In the genomic region with DNA sequence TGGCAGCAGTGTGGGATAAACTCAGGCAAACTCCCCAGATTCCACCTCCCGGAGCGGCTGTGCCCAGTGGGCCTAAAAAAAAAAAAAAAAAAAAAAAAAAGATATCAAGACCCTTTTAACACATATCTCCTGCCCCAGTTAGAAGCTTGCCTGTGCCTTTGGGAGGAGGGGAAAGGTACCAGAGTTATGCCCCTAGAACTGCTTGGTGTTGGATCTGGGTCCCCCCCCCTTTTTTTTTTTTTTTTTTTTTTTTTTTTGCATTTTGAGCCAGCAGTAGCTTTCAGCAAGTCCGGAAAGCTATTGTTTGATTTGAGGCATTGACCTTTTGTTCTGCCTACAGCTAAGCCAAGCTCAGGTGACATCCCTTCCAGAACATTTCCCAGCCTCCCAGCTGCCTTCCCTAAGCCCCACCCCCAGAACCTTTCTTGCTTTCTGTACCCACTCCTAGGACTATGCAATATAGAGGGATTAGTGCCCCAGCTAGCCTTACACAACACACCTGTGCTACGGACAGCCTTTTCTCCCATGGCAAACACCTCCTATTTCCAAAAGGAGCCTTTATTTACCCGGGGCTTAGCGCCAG, we compare ENCODE assay signal across 11 mouse cellular contexts.
"Had no signal": no experiment of that assay in that cellular context is flagged by ENCODE, and none has a peak within 500 bp of the region (broad histone marks: within the 10 kb centered on the region; RNA-seq: fewer than 3 reads in every experiment).

No protein-coding gene starts in this region.

- H3K4me3 ChIP-seq: limb, embryonic 12.5 days; liver, embryonic 13.5 days; megakaryocyte, embryonic 14.5 days; midbrain, embryonic 12.5 days had no signal

- H3K9me3 ChIP-seq: limb, embryonic 12.5 days; liver, embryonic 13.5 days; megakaryocyte, embryonic 14.5 days; midbrain, embryonic 12.5 days had no signal

- H3K4me2 ChIP-seq: limb, embryonic 12.5 days; liver, embryonic 13.5 days; midbrain, embryonic 12.5 days had no signal

- H3K27ac ChIP-seq: limb, embryonic 12.5 days; liver, embryonic 13.5 days; macrophage; midbrain, embryonic 12.5 days had no signal

- H3K4me1 ChIP-seq: liver, embryonic 13.5 days; megakaryocyte, embryonic 14.5 days had no signal

- H3K9ac ChIP-seq: limb, embryonic 12.5 days; liver, embryonic 13.5 days; midbrain, embryonic 12.5 days had no signal

- H3K36me3 ChIP-seq: limb, embryonic 12.5 days; liver, embryonic 13.5 days; midbrain, embryonic 12.5 days had no signal

- DNase-seq: kidney, adult 8-10 months; kidney, postnatal 25 days; liver, embryonic 13.5 days; lung, adult 2 months; lung, postnatal 10 days; right cerebral cortex, postnatal 14 days; thymus, postnatal 4 days had no signal
